Mouse (Mus musculus) embryo, embryonic 9.5 days (tissue): ENCODE results near the gene Bex4.

Experiments used
- DNase-seq: peaks from one replicate; pipeline ENCODE4 v3.0.0-alpha.2; 2017; ENCODE audit errors: extremely low spot score

Bex4 gene

GRCm38 (mm10) chrX:136183107-136183506 is 44.3 kb downstream of the Bex4 start:
- no peak for DNase-seq
